21 mouse cellular contexts compared by ENCODE assay signal in genomic region chr14:121922016-121922415, GRCm38 (mm10). TPM values are rescaled to one million over a fixed set of nuclear protein-coding genes. Genes with fewer than 3 reads are reported as not detected.
DNase-seq lines count a peak whose midpoint lies in the region; ATAC-seq and TF ChIP-seq lines count a peak whose summit lies in the region.
"Had no signal": no experiment of that assay in that cellular context is flagged by ENCODE, and none has a peak within 500 bp of the region (broad histone marks: within the 10 kb centered on the region; RNA-seq: fewer than 3 reads in every experiment).

No protein-coding gene starts in this region.

- no peak for TF ChIP-seq EP300 in stomach, postnatal 0 days (optimal IDR thresholded peaks at IDR 0.05)

- no peak for ATAC-seq in liver, embryonic 11.5 days (replicated peaks; ENCODE audit: low FRiP score)
- no peak for ATAC-seq in liver, embryonic 12.5 days
- no peak for ATAC-seq in stomach, postnatal 0 days (ENCODE audit: low FRiP score, low TSS enrichment)
- no peak for ATAC-seq in cerebellum, adult (ENCODE audit: insufficient number of reproducible peaks, low FRiP score, low TSS enrichment)
- ATAC-seq: forebrain, embryonic 14.5 days; forebrain, embryonic 16.5 days had no signal

- no peaks in the 10 kb centered on the region for H3K27me3 ChIP-seq in liver, embryonic 11.5 days (replicated peaks; ENCODE audit: control insufficient read depth, insufficient read depth, low read length)
- no peaks in the 10 kb centered on the region for H3K27me3 ChIP-seq in liver, embryonic 12.5 days (replicated peaks)
- no peaks in the 10 kb centered on the region for H3K27me3 ChIP-seq in limb, embryonic 10.5 days (ENCODE audit: low read depth, poor library complexity, severe bottlenecking)
- H3K27me3 ChIP-seq in stomach, postnatal 0 days (ENCODE audit: control insufficient read depth, insufficient read depth, low read length) = no peaks in the 10 kb centered on the region
- H3K27me3 ChIP-seq: embryonic facial prominence, embryonic 12.5 days; forebrain, embryonic 12.5 days had no signal

- DNase-seq in heart, adult 11 months = peak; percentile 76
- no peak for DNase-seq in heart, postnatal 4 days
- peak; percentile 25 for DNase-seq in liver, embryonic 11.5 days (ENCODE audit: low spot score)
- peak; percentile 27 for DNase-seq in limb, embryonic 10.5 days (ENCODE audit: low spot score)
- DNase-seq in stomach, postnatal 0 days (ENCODE audit: low spot score) = peak; percentile 11
- DNase-seq: adrenal gland, adult 2 months; adrenal gland, postnatal 10 days; adrenal gland, postnatal 25 days; cerebellum, adult 11-12 months; cerebellum, adult 2 months; cerebellum, adult 9-10 months; cerebellum, postnatal 10 days; cerebellum, postnatal 25 days had no signal

- no peak overlapping the region for H3K4me2 ChIP-seq in liver, embryonic 11.5 days
- H3K4me2 ChIP-seq in liver, embryonic 12.5 days = no peak overlapping the region
- H3K4me2 ChIP-seq in stomach, postnatal 0 days (replicated peaks; ENCODE audit: low read depth) = no peak overlapping the region
- H3K4me2 ChIP-seq: embryonic facial prominence, embryonic 12.5 days; forebrain, embryonic 12.5 days had no signal

- H3K36me3 ChIP-seq in liver, embryonic 11.5 days (ENCODE audit: control insufficient read depth, insufficient read depth, low read length) = 0 out of 2 replicates have a peak, but pooled peaks cover 3% of the 10 kb centered on the region
- H3K36me3 ChIP-seq in liver, embryonic 12.5 days = peaks cover 6% of the 10 kb centered on the region
- peaks cover 17% of the 10 kb centered on the region for H3K36me3 ChIP-seq in limb, embryonic 10.5 days
- H3K36me3 ChIP-seq in stomach, postnatal 0 days (ENCODE audit: control insufficient read depth, insufficient read depth, low read length) = no peaks in the 10 kb centered on the region; the same call in 1 of the 2 replicates

- H3K4me1 ChIP-seq in liver, embryonic 11.5 days (replicated peaks; ENCODE audit: control insufficient read depth, insufficient read depth, low read length) = 0 out of 2 replicates have a peak, but pooled peaks cover 3% of the 10 kb centered on the region
- H3K4me1 ChIP-seq in liver, embryonic 12.5 days = 0 out of 2 replicates have a peak, but pooled peaks cover 8% of the 10 kb centered on the region
- no peaks in the 10 kb centered on the region for H3K4me1 ChIP-seq in limb, embryonic 10.5 days
- H3K4me1 ChIP-seq in stomach, postnatal 0 days (replicated peaks; ENCODE audit: control insufficient read depth, insufficient read depth) = no peaks in the 10 kb centered on the region
- H3K4me1 ChIP-seq: embryonic facial prominence, embryonic 10.5 days; forebrain, embryonic 12.5 days had no signal

- H3K9ac ChIP-seq in liver, embryonic 11.5 days (ENCODE audit: low read depth, low read length) = no peak overlapping the region
- H3K9ac ChIP-seq in liver, embryonic 12.5 days = no peak overlapping the region
- no peak overlapping the region for H3K9ac ChIP-seq in stomach, postnatal 0 days (ENCODE audit: low read length)
- H3K9ac ChIP-seq: embryonic facial prominence, embryonic 12.5 days; forebrain, embryonic 12.5 days had no signal

- H3K4me3 ChIP-seq in liver, embryonic 11.5 days (ENCODE audit: low read depth, low read length) = no peak overlapping the region
- H3K4me3 ChIP-seq in liver, embryonic 12.5 days = no peak overlapping the region
- no peak overlapping the region for H3K4me3 ChIP-seq in limb, embryonic 10.5 days
- H3K4me3 ChIP-seq in stomach, postnatal 0 days (ENCODE audit: low read depth, low read length) = no peak overlapping the region
- H3K4me3 ChIP-seq: embryonic facial prominence, embryonic 10.5 days; embryonic facial prominence, embryonic 12.5 days; forebrain, embryonic 12.5 days had no signal

- H3K27ac ChIP-seq in liver, embryonic 11.5 days (ENCODE audit: low read depth, low read length) = no peak overlapping the region
- H3K27ac ChIP-seq in liver, embryonic 12.5 days = no peak overlapping the region
- no peak overlapping the region for H3K27ac ChIP-seq in limb, embryonic 10.5 days
- no peak overlapping the region for H3K27ac ChIP-seq in stomach, postnatal 0 days (replicated peaks)
- H3K27ac ChIP-seq: embryonic facial prominence, embryonic 10.5 days; embryonic facial prominence, embryonic 12.5 days; forebrain, embryonic 12.5 days had no signal

- H3K9me3 ChIP-seq in liver, embryonic 11.5 days (ENCODE audit: control insufficient read depth, low read length) = no peaks in the 10 kb centered on the region
- H3K9me3 ChIP-seq in liver, embryonic 12.5 days (replicated peaks) = no peaks in the 10 kb centered on the region
- no peaks in the 10 kb centered on the region for H3K9me3 ChIP-seq in limb, embryonic 10.5 days (replicated peaks)
- H3K9me3 ChIP-seq in stomach, postnatal 0 days (ENCODE audit: control insufficient read depth, low read length) = no peaks in the 10 kb centered on the region
- H3K9me3 ChIP-seq: embryonic facial prominence, embryonic 10.5 days; embryonic facial prominence, embryonic 12.5 days; forebrain, embryonic 12.5 days had no signal

- no peak for TF ChIP-seq CTCF in stomach, postnatal 0 days (IDR thresholded peaks at IDR 0.05; ENCODE audit: low read depth)

- WGBS in liver, embryonic 11.5 days = 82% methylated on average over 4 of the region's 4 CpGs
- WGBS in liver, embryonic 12.5 days (ENCODE audit: insufficient replicate concordance) = 84% methylated on average over 4 of the region's 4 CpGs
- 95% methylated on average over 4 of the region's 4 CpGs for WGBS in limb, embryonic 10.5 days
- 94% methylated on average over 4 of the region's 4 CpGs for WGBS in stomach, postnatal 0 days

RNA-seq across cellular contexts. Expression of gene Gpr18, which starts 6.4 kb away (rescaled TPM):
- total RNA-seq in heart, postnatal 4 days (2021) = not detected
- not detected in 2 replicates for polyA plus RNA-seq in liver, embryonic 11.5 days (2014; fragmentation: Nextera tagmentation; extraction: Ambion mirVana)
- 0.08 TPM in 1 of 2 replicates, not detected in the other for polyA plus RNA-seq in liver, embryonic 12.5 days (2016; fragmentation: Nextera tagmentation; extraction: Ambion mirVana)
- polyA plus RNA-seq in limb, embryonic 10.5 days (2016; fragmentation: Nextera tagmentation; extraction: Ambion mirVana) = 0.19 and 0.29 TPM in 2 replicates
- 0.06 and 0.08 TPM in 2 replicates for polyA plus RNA-seq in stomach, postnatal 0 days (2015; fragmentation: Nextera tagmentation; extraction: Ambion mirVana)
- polyA plus RNA-seq: brain, embryonic 14.5 days; cerebellum, adult 2 months; forebrain, embryonic 14.5 days had no signal

RNA-seq across cellular contexts. Expression of gene Gpr183, which starts 43.0 kb away (rescaled TPM):
- total RNA-seq in heart, postnatal 4 days (2021) = 1 to 10 TPM; 2.8 to 3.3 TPM
- 3.2 and 3.9 TPM in 2 replicates for polyA plus RNA-seq in liver, embryonic 11.5 days (2014; fragmentation: Nextera tagmentation; extraction: Ambion mirVana)
- polyA plus RNA-seq in liver, embryonic 12.5 days (2016; fragmentation: Nextera tagmentation; extraction: Ambion mirVana) = 1.8 and 2.1 TPM in 2 replicates
- 2.4 and 2.7 TPM in 2 replicates for polyA plus RNA-seq in limb, embryonic 10.5 days (2016; fragmentation: Nextera tagmentation; extraction: Ambion mirVana)
- 1.8 and 2.0 TPM in 2 replicates for polyA plus RNA-seq in stomach, postnatal 0 days (2015; fragmentation: Nextera tagmentation; extraction: Ambion mirVana)

RNA-seq across cellular contexts. Expression of gene Ubac2, which starts 43.6 kb away (rescaled TPM):
- 10 to 100 TPM; 25.2 to 27.3 TPM for total RNA-seq in heart, postnatal 4 days (2021)
- polyA plus RNA-seq in liver, embryonic 11.5 days (2014; fragmentation: Nextera tagmentation; extraction: Ambion mirVana) = 43.8 and 44.6 TPM in 2 replicates
- 25.5 and 29.2 TPM in 2 replicates for polyA plus RNA-seq in liver, embryonic 12.5 days (2016; fragmentation: Nextera tagmentation; extraction: Ambion mirVana)
- 66.2 and 73.4 TPM in 2 replicates for polyA plus RNA-seq in limb, embryonic 10.5 days (2016; fragmentation: Nextera tagmentation; extraction: Ambion mirVana)
- polyA plus RNA-seq in stomach, postnatal 0 days (2015; fragmentation: Nextera tagmentation; extraction: Ambion mirVana) = 38.5 and 38.6 TPM in 2 replicates
